Mouse (Mus musculus): ENCODE measurements around the gene Gm14399. TPM values are rescaled to one million over a fixed set of nuclear protein-coding genes. Genes with fewer than 3 reads are reported as not detected.
A peak's percentile ranks its signal among the peaks of the same experiment; 100 is the strongest.
"Not testable (repeated sequence)": the region's sequence is repeated elsewhere in the genome, so short reads cannot be mapped to it uniquely, and the experiment has no call there.

The Gm14399 gene
- polyA plus RNA-seq, 1 experiment from 2014 or later: 4.6 TPM

DNA sequence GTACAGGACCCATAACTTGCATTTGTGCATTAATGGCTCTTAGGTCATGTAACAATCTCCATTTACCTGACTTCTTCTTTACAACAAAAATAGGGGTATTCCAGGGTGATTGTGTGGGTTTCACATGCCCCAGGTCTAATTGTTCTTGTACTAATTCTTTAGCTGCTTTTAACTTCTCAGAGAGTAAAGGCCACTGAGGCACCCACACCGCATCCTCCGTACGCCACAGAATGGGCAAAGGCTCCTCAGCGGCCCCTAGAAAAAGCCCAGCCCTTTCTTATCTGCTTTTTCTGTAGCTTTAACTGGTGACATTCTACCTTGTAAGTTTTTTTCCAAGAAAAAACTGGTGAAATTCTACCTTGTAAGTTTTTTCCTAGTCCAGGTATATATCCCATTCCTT is 19.6 kb upstream of the Gm14399 start:
- ATAC-seq; H3K36me3 ChIP-seq (ENCODE audit: control insufficient read depth, insufficient read depth, low read length); H3K4me1 ChIP-seq (ENCODE audit: control insufficient read depth, insufficient read depth, low read length); H3K9ac ChIP-seq (ENCODE audit: low read length); H3K4me2 ChIP-seq (ENCODE audit: low read length); H3K27me3 ChIP-seq (replicated peaks; ENCODE audit: control insufficient read depth, insufficient read depth, low read length); H3K9me3 ChIP-seq (replicated peaks; ENCODE audit: control insufficient read depth, low read length); DNase-seq (ENCODE audit: low spot score); H3K27ac ChIP-seq (ENCODE audit: low read depth, low read length); H3K4me3 ChIP-seq (ENCODE audit: low read depth, low read length): not testable (repeated sequence)
- WGBS: 88% methylated on average over 4 of the region's 4 CpGs

DNA sequence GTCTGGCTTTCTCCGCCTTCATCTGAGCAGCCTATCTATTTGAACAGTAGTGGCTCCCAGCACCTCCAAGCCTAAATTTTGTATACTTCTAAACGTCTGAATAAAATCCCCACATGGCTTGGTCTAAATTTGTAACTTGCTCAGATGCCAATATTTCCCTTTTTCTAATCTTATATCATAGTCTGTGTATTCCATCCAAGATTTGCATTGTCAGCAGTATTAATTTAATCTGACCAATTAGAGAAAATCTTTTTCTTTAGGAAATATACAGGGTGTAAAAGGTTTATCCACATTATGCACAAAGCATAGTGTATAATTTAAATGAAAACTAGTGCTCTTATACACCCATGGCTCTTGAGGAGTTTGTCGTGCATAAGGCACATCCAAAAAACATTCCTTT is 16.8 kb upstream of the Gm14399 start:
- Histone ChIP-seq H3K36me3 (ENCODE audit: control insufficient read depth, insufficient read depth, low read length) (no peaks in the 10 kb centered on the region), H3K4me2 (ENCODE audit: low read length) (no peak overlapping the region), H3K9ac (ENCODE audit: low read length) (no peak overlapping the region), H3K4me1 (ENCODE audit: control insufficient read depth, insufficient read depth, low read length) (no peaks in the 10 kb centered on the region), H3K27me3 (replicated peaks; ENCODE audit: control insufficient read depth, insufficient read depth, low read length) (no peaks in the 10 kb centered on the region), H3K9me3 (replicated peaks; ENCODE audit: control insufficient read depth, low read length) (no peaks in the 10 kb centered on the region; the same call in 1 of the 2 replicates), H3K27ac (ENCODE audit: low read depth, low read length) (no peak overlapping the region), H3K4me3 (ENCODE audit: low read depth, low read length) (no peak overlapping the region)
- DNase-seq (ENCODE audit: low spot score): no peak
- 85% methylated on average over 3 of the region's 3 CpGs for WGBS
- ATAC-seq: no peak

GRCm38 (mm10) chr2:175156696-175157095 is 14.9 kb upstream of the Gm14399 start:
- Histone ChIP-seq H3K9me3 (replicated peaks; ENCODE audit: control insufficient read depth, low read length) (no peaks in the 10 kb centered on the region; the same call in 1 of the 2 replicates), H3K27me3 (replicated peaks; ENCODE audit: control insufficient read depth, insufficient read depth, low read length) (no peaks in the 10 kb centered on the region), H3K27ac (ENCODE audit: low read depth, low read length) (no peak overlapping the region), H3K36me3 (ENCODE audit: control insufficient read depth, insufficient read depth, low read length) (no peaks in the 10 kb centered on the region), H3K9ac (ENCODE audit: low read length) (no peak overlapping the region), H3K4me2 (ENCODE audit: low read length) (no peak overlapping the region), H3K4me1 (ENCODE audit: control insufficient read depth, insufficient read depth, low read length) (no peaks in the 10 kb centered on the region), H3K4me3 (ENCODE audit: low read depth, low read length) (no peak overlapping the region)
- no peak for DNase-seq (ENCODE audit: low spot score)
- ATAC-seq: no peak
- WGBS: 92% methylated on average over 13 of the region's 13 CpGs

GRCm38 (mm10) chr2:175141118-175141992 is 457 bp downstream of the Gm14399 start:
- peak overlapping the region; percentile 40; the same call in 1 of the 2 replicates for H3K9ac ChIP-seq (ENCODE audit: low read length)
- not testable (repeated sequence) for H3K4me1 ChIP-seq (ENCODE audit: control insufficient read depth, insufficient read depth, low read length); H3K27ac ChIP-seq (ENCODE audit: low read depth, low read length); H3K9me3 ChIP-seq (replicated peaks; ENCODE audit: control insufficient read depth, low read length); ATAC-seq; H3K27me3 ChIP-seq (replicated peaks; ENCODE audit: control insufficient read depth, insufficient read depth, low read length); H3K36me3 ChIP-seq (ENCODE audit: control insufficient read depth, insufficient read depth, low read length); DNase-seq (ENCODE audit: low spot score)
- WGBS: 5% methylated on average over 23 of the region's 25 CpGs
- peak overlapping the region; percentile 34 for H3K4me3 ChIP-seq (ENCODE audit: low read depth, low read length)
- peak overlapping the region; percentile 36; the same call in 1 of the 2 replicates for H3K4me2 ChIP-seq (ENCODE audit: low read length)

- not testable (repeated sequence) for H3K4me1 ChIP-seq (ENCODE audit: control insufficient read depth, insufficient read depth, low read length); H3K4me2 ChIP-seq (ENCODE audit: low read length); H3K9me3 ChIP-seq (replicated peaks; ENCODE audit: control insufficient read depth, low read length); DNase-seq (ENCODE audit: low spot score); H3K9ac ChIP-seq (ENCODE audit: low read length); H3K27ac ChIP-seq (ENCODE audit: low read depth, low read length); H3K4me3 ChIP-seq (ENCODE audit: low read depth, low read length); H3K36me3 ChIP-seq (ENCODE audit: control insufficient read depth, insufficient read depth, low read length); ATAC-seq; H3K27me3 ChIP-seq (replicated peaks; ENCODE audit: control insufficient read depth, insufficient read depth, low read length)
Measured at GRCm38 (mm10) chr2:175140624-175141023, 1.2 kb downstream of the Gm14399 start.

Other genes starting within 250 kb of the Gm14399 start
- not detected in 2 replicates for gene Gm14444, start 131.8 kb downstream of the Gm14399 start, polyA plus RNA-seq (2014; fragmentation: Nextera tagmentation; extraction: Ambion mirVana)
- gene Gm14393, start 74.2 kb downstream of the Gm14399 start, polyA plus RNA-seq (2014; fragmentation: Nextera tagmentation; extraction: Ambion mirVana): 0.54 TPM in 1 of 2 replicates, not detected in the other
- gene Gm14443, start 33.9 kb upstream of the Gm14399 start, polyA plus RNA-seq (2014; fragmentation: Nextera tagmentation; extraction: Ambion mirVana): 0.90 and 0.97 TPM in 2 replicates
- gene Gm14391, start 64.9 kb upstream of the Gm14399 start, polyA plus RNA-seq (2014; fragmentation: Nextera tagmentation; extraction: Ambion mirVana): 3.9 and 10.6 TPM in 2 replicates
- gene Gm14440, start 133.1 kb upstream of the Gm14399 start, polyA plus RNA-seq (2014; fragmentation: Nextera tagmentation; extraction: Ambion mirVana): not detected in 2 replicates
- 16.7 and 21.3 TPM in 2 replicates for gene Gm4631, start 196.2 kb upstream of the Gm14399 start, polyA plus RNA-seq (2014; fragmentation: Nextera tagmentation; extraction: Ambion mirVana)
- 4.8 and 5.3 TPM in 2 replicates for gene Zfp968, start 230.4 kb upstream of the Gm14399 start, polyA plus RNA-seq (2014; fragmentation: Nextera tagmentation; extraction: Ambion mirVana)

Measured in forebrain, embryonic 14.5 days (tissue).